Mouse (Mus musculus) liver, embryonic 11.5 days (tissue): ENCODE data around the gene Akt1s1. TPM values are rescaled to one million over a fixed set of nuclear protein-coding genes. Genes with fewer than 3 reads are reported as not detected.

Experiments used
- ATAC-seq: fragments of 200-750 bp; cut with Nextera tagmentation; replicated peaks from 2 replicates; pipeline ENCODE4 v1.8.0; 2017; ENCODE audit warnings: moderate number of reproducible peaks, mild to moderate bottlenecking, moderate TSS enrichment, moderate library complexity; ENCODE audit not compliant: low FRiP score
- DNase-seq: peaks from one replicate; pipeline ENCODE4 v3.0.0-alpha.2; 2017; ENCODE audit warnings: low spot score
- H3K27ac ChIP-seq: fragments of 300-500 bp; sonication (generic); 2 replicates; pipeline ENCODE4 v1.5.1; 2014; ENCODE audit warnings: mild to moderate bottlenecking, low read depth, low read length, control low read depth
- H3K27me3 ChIP-seq: fragments of 300-500 bp; sonication (generic); replicated peaks from 2 replicates; pipeline ENCODE4 v1.6.1; 2014; ENCODE audit warnings: low read length, mixed read lengths; ENCODE audit not compliant: control insufficient read depth, insufficient read depth
- H3K36me3 ChIP-seq: fragments of 300-500 bp; sonication (generic); 2 replicates; pipeline ENCODE4 v1.6.1; 2014; ENCODE audit warnings: mild to moderate bottlenecking, low read length, moderate library complexity, mixed read lengths; ENCODE audit not compliant: control insufficient read depth, insufficient read depth
- H3K4me1 ChIP-seq: fragments of 300-500 bp; sonication (generic); replicated peaks from 2 replicates; pipeline ENCODE4 v1.6.1; 2014; ENCODE audit warnings: low read length, mixed read lengths; ENCODE audit not compliant: control insufficient read depth, insufficient read depth
- H3K4me2 ChIP-seq: fragments of 300-500 bp; sonication (generic); 2 replicates; pipeline ENCODE4 v1.6.1; 2014; ENCODE audit warnings: mild to moderate bottlenecking, control low read depth, moderate library complexity
- H3K4me3 ChIP-seq: fragments of 300-500 bp; sonication (generic); 2 replicates; pipeline ENCODE4 v1.5.1; 2014; ENCODE audit warnings: low read depth, low read length, control low read depth
- H3K9ac ChIP-seq: fragments of 300-500 bp; sonication (generic); 2 replicates; pipeline ENCODE4 v1.6.1; 2014; ENCODE audit warnings: low read depth, low read length, control low read depth
- H3K9me3 ChIP-seq: fragments of 300-500 bp; sonication (generic); 2 replicates; pipeline ENCODE4 v1.6.1; 2016; ENCODE audit warnings: low read length, inconsistent platforms, mixed read lengths; ENCODE audit not compliant: control insufficient read depth
- WGBS: fragments of 180-500 bp; shearing (Covaris S2); extraction: QIAGEN DNeasy Blood & Tissue Kit; methylation state at CpG from one replicate; pipeline ENCODE4 v1.1.7; 2014; 5-methylcytosine and 5-hydroxymethylcytosine counted together
- polyA plus RNA-seq: library from polyadenylated mRNA; unstranded; fragments of >200 nt; fragmentation: Nextera tagmentation; extraction: Ambion mirVana; gene quantifications from 2 replicates; pipeline ENCODE4 v1.2.1, GENCODE M21; 2014

Akt1s1 gene
- polyA plus RNA-seq, 1 experiment from 2014 or later: 53.9 TPM

DNA sequence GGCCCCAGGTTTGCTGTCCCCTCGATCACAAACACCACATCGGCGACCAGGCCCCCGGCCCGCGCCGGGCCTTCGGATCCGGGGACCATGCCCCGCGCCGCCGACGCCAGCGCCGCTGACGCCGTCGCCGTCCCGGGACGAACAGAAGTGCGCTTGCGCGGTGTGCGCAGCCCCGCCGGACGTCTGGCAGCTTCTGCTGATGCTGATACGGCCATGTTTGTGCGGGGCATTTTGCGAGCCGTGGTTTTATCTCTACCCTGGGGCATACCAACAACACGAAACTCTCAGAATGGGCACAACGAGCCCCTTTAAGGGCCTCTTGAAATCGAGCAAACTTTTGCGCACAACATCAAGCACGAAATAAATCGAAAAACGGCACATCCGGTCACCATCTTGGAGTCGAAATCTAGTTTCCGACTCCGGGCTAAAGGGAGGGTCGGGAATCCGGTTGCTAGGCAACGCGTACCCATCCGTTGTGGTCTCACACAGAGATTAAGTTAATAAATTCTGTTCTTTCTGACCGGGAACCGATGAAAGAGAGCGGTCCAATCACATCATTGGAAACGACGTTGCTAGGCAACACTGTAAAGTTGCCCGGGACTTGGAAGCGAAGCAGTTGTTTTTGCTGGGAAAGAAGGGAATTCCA, 43.6 kb downstream of the Akt1s1 start, which contains the start of gene Med25:
Gene Med25, minus strand, starts transcription at position 437 of the 646 bp plus-strand sequence.
- Histone ChIP-seq H3K9me3 (no peaks in the 10 kb centered on the region), H3K36me3 (no peaks in the 10 kb centered on the region; the same call in 1 of the 2 replicates), H3K27ac (peak within 1 kb of the TSS; percentile 78), H3K4me3 (peak within 1 kb of the TSS; percentile 79), H3K9ac (peak within 1 kb of the TSS; percentile 92), H3K27me3 (no peaks in the 10 kb centered on the region), H3K4me2 (peak within 1 kb of the TSS; percentile 95), H3K4me1 (peaks cover 33% of the 10 kb centered on the region)
- DNase-seq: peak; percentile 87
- WGBS: under 1% methylated on average over 56 of the region's 56 CpGs
- peak; percentile 76 for ATAC-seq

DNA sequence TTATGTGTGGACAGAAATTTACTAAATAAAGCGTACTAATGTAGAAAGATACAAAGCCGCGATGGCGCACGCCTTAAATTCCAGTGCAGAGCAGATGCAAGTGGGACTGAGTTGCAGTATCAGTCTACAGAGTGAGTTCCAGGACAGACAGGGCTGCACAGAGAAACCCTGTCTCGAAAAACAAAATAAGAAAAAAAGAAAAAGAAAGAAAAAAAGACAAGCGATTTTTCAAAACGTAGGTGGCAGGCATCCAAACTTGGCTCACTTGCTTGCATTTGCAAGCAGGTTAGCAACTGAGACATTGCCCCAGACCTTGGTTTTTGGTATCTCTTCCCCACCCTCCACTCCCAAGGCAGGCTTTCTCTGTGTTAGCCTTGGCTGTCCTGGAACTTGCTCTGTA, 44.4 kb downstream of the Akt1s1 start:
- Histone ChIP-seq H3K4me3 (peak overlapping the region; percentile 79; the same call in 1 of the 2 replicates), H3K27ac (peak overlapping the region; percentile 30), H3K4me2 (peak overlapping the region; percentile 95), H3K27me3 (no peaks in the 10 kb centered on the region), H3K9ac (0 out of 2 replicates have a peak overlapping the region, but pooled peaks have one; percentile 10), H3K9me3 (no peaks in the 10 kb centered on the region), H3K36me3 (no peaks in the 10 kb centered on the region; the same call in 1 of the 2 replicates), H3K4me1 (peaks cover 35% of the 10 kb centered on the region)
- DNase-seq: no peak
- WGBS: 33% methylated on average over 8 of the region's 8 CpGs
- ATAC-seq: no peak

DNA sequence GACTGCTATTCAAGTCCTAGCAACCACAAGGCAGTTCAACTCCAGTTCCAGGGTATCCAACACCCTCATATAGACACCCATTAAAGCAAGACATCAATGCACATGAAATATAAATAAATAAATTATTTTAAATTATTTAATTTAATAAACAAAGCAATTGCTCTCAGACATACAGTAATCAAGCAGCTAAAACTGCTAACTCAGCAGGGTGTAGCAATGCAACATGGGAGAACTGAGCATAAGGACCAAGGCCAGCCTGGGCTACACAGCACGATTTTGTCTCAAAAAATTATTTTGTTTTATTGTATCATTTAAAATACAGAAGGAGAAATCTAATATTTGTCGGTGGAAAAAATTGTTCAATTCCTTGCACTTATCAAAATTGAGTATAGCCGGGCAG, 45.4 kb downstream of the Akt1s1 start:
- Histone ChIP-seq H3K36me3 (peaks cover 5% of the 10 kb centered on the region; the same call in 1 of the 2 replicates), H3K9ac (no peak overlapping the region), H3K4me1 (peaks cover 38% of the 10 kb centered on the region), H3K4me3 (no peak overlapping the region), H3K4me2 (no peak overlapping the region), H3K27ac (no peak overlapping the region), H3K27me3 (no peaks in the 10 kb centered on the region), H3K9me3 (no peaks in the 10 kb centered on the region)
- WGBS: 77% methylated on average over 3 of the region's 3 CpGs
- no peak for ATAC-seq
- no peak for DNase-seq

DNA sequence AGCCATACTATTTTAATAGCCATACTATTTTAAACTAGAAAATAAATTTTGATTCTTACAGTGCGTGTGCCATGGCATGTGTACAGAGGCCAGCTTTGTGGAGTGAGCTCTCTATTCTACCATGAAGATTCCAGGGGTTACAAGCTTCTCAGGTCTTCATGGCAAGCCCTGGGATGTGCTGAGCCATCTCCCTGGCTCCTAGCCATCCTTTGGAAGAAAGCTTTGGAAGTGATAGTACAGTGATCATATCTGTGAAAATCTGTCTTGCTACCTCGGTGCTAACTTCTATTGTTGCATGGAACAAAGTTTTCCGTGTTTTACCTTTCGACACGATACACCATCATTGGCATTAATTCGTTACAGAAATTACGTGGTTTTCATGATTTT, 46.4 kb downstream of the Akt1s1 start:
- DNase-seq (no peak), ATAC-seq (no peak)
- 81% methylated on average over 7 of the region's 7 CpGs for WGBS
- H3K27me3 ChIP-seq: no peaks in the 10 kb centered on the region
- 0 out of 2 replicates have a peak overlapping the region, but pooled peaks have one; percentile 30 for H3K27ac ChIP-seq
- H3K36me3 ChIP-seq: peaks cover 12% of the 10 kb centered on the region; the same call in 1 of the 2 replicates
- H3K9ac ChIP-seq: no peak overlapping the region
- peaks cover 39% of the 10 kb centered on the region for H3K4me1 ChIP-seq
- peak overlapping the region; percentile 76 for H3K4me3 ChIP-seq
- peak overlapping the region; percentile 86 for H3K4me2 ChIP-seq
- no peaks in the 10 kb centered on the region for H3K9me3 ChIP-seq

DNA sequence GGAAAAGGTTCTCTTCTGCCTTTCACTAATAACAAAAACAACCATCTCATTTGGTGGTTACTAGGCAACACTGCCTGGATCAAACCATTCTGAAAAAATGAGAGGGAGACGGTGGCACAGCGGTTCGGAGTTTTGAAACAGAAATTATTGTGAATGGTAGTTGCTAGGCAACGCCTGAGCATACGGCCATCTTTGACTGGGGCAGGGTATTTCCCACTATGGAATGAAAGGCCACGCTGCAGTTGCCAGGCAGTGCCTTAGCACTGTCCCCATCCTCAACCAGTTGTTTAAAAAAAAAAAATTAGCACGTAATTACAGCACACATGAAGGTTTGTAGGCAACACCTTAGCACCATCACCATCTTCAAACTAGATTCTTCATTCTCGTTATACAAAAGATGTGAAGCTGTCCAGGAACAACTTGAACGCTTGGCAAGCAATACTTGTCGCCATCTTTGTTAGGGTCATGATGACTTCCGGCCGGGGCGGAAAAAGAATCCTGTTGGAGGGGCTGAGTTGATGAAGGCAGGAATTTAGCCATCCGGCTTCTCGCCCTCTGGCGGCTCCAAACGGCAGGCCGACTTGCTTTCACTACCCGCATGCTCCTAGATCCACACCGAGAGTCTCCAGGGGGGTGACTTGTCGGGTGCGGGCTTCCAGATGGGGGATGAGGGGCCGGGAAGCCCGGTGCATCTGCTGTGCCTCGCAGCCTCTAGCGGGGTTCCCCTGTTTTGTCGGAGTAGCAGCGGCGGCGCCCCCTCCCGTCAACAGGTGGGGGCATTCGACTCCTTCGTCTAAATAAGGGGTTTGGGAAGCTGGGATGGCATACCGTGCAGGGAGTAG, 47.0 kb downstream of the Akt1s1 start, which contains the start of gene Fuz:
Gene Fuz, plus strand, starts transcription at position 487 of the 842 bp plus-strand sequence.
- Histone ChIP-seq H3K9ac (peak within 1 kb of the TSS; percentile 83), H3K9me3 (no peaks in the 10 kb centered on the region), H3K4me2 (peak within 1 kb of the TSS; percentile 86), H3K36me3 (peaks cover 18% of the 10 kb centered on the region; the same call in 1 of the 2 replicates), H3K27ac (peak within 1 kb of the TSS; percentile 76), H3K4me1 (peaks cover 38% of the 10 kb centered on the region), H3K4me3 (peak within 1 kb of the TSS; percentile 76), H3K27me3 (no peaks in the 10 kb centered on the region)
- peak; percentile 84 for DNase-seq
- peak; percentile 46 for ATAC-seq
- WGBS: 2% methylated on average over 34 of the region's 34 CpGs

DNA sequence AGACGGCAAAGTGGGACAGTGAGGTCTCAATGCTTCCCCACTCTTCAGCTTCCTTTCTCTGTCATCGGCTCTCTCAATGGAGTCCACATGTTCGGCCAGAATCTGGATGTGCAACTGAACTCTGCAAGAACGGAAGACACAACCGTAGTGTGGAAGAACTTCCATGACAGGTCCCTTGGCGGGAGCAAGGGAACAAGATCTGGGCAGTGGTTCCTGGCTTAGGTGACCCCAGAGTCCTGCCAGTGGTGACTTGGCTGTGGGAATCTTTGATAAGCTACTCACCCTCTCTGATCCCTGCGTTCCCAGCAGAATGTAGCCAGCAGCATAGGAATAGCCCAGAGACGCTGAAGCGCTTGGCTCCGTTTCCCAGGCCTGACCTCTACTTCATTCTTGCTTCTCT, 47.7 kb downstream of the Akt1s1 start:
- 43% methylated on average over 10 of the region's 10 CpGs for WGBS
- DNase-seq: no peak

DNA sequence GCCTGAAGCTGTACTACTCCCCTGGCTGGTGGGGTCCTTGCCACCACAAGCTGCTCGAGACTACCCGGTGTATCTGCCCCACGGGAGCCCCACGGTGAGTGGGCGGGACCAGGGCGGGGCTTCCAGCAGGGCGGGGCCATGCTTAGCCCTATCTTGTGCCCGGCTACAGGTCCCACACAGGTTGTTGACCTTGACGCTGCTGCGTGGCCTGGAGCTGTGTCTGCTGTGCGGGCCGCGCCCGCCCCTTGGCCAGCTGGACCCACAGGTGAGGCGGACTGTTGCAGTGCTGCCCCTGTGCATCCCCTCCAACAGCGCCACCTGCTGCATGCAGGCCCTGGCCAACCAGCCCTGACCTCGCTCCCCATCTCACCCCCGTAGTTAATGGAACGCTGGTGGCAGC, 49.8 kb downstream of the Akt1s1 start:
- peak overlapping the region; percentile 39 for H3K27ac ChIP-seq

More for the DNA sequence above, 47.7 kb downstream of the Akt1s1 start:
- H3K9ac ChIP-seq: peak overlapping the region; percentile 83
- H3K4me2 ChIP-seq: peak overlapping the region; percentile 86
- peak overlapping the region; percentile 76 for H3K4me3 ChIP-seq
- no peak for ATAC-seq
- peak overlapping the region; percentile 76 for H3K27ac ChIP-seq
- H3K9me3 ChIP-seq: no peaks in the 10 kb centered on the region
- H3K27me3 ChIP-seq: no peaks in the 10 kb centered on the region
- H3K4me1 ChIP-seq: peaks cover 38% of the 10 kb centered on the region
- peaks cover 20% of the 10 kb centered on the region; the same call in 1 of the 2 replicates for H3K36me3 ChIP-seq

DNA sequence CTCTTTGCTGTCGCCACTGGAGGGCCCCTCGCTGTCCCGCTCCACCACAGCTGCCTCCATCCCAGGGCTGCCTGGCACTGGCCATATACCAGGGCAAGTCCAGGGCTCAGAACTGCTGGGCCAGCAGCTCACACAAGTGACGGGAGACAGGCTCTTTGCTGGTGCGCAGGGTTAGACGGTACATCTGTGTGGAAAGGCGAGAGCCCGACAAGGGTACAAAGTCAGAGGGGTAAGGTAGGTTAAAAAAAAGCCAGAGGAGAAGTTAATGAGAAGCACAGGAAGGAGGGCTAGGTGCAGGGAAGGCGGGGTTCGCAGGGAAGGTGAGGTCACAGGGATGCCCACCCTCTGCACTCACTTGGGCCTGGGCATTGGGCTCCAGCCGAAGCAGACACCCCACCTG, 51.8 kb downstream of the Akt1s1 start:
- WGBS: 91% methylated on average over 11 of the region's 11 CpGs
- Histone ChIP-seq H3K4me3 (no peak overlapping the region), H3K4me1 (peaks cover 36% of the 10 kb centered on the region), H3K4me2 (no peak overlapping the region), H3K27me3 (no peaks in the 10 kb centered on the region), H3K9ac (no peak overlapping the region), H3K36me3 (peaks cover 48% of the 10 kb centered on the region), H3K27ac (no peak overlapping the region), H3K9me3 (no peaks in the 10 kb centered on the region)
- no peak for ATAC-seq
- no peak for DNase-seq

More for the DNA sequence above, 49.8 kb downstream of the Akt1s1 start:
- DNase-seq (no peak), ATAC-seq (peak; percentile 27)
- Histone ChIP-seq H3K4me2 (peak overlapping the region; percentile 16; the same call in 1 of the 2 replicates), H3K36me3 (peaks cover 30% of the 10 kb centered on the region), H3K9ac (no peak overlapping the region), H3K27me3 (no peaks in the 10 kb centered on the region), H3K9me3 (no peaks in the 10 kb centered on the region), H3K4me1 (peaks cover 39% of the 10 kb centered on the region), H3K4me3 (0 out of 2 replicates have a peak overlapping the region, but pooled peaks have one; percentile 19)
- 40% methylated on average over 19 of the region's 19 CpGs for WGBS
